Mouse (Mus musculus) right cerebral cortex, postnatal 4 days (tissue): ENCODE data around the gene Galnt17.

Experiments
- DNase-seq: peaks from one replicate; pipeline ENCODE4 v3.0.0-alpha.2; 2022

Galnt17 gene

DNA sequence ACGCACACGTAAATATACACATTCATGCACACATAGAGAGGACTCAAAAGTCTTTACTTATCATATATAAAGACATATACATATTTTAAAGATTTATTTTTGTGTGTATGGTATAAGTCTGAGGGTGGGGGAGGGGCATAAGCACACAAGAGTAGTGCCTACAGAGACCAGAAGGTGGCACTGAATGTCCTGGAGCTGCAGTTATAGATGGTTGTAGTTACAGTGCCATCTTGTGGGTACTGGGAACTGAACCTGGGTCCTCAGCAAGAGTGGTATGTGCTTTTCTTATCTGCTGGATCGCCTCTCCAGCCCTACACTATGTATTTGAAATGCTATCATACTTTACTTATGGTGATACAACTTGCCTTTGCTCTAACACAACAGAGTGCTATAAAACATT lies 68.5 kb downstream of the Galnt17 start:
- DNase-seq = no peak

DNA sequence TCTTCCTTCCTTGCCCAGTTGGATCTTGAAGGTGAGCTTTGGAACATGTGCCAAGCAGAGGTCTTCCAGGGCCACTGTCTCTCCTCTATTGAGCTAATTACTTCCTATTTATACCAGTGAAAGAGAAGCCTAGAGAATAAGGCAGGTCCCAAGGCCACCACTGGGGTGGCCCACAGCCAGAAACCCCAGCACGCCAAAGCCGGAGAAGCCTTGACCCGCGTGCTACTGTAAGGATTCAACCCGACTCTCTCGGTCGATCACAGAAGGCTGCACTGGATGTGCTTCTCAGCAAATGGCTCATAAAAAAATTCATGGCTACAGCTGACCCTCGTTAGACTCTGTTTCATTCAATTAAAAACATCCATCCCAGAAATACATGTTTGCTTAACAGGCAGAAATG lies 71.4 kb downstream of the Galnt17 start:
- no peak for DNase-seq

DNA sequence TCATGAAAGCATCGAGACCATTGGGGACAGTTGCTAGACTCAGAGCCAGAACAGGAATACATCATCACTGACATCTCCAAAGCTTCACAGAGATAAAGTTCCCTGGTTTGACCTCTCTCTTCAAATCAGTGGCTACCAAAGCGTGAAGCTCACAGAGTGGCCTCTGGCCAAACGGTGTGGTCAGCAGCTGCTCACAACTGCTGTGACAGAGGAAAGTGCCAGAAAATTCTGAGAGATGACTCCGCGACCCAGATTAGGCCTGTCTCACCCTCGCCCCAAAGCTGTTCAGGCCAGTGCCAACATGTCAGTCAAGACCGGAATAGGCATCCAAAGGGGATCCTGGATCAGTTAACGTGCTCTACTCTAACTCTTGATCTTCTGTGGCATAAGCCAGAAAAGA lies 74.5 kb downstream of the Galnt17 start:
- DNase-seq = no peak

DNA sequence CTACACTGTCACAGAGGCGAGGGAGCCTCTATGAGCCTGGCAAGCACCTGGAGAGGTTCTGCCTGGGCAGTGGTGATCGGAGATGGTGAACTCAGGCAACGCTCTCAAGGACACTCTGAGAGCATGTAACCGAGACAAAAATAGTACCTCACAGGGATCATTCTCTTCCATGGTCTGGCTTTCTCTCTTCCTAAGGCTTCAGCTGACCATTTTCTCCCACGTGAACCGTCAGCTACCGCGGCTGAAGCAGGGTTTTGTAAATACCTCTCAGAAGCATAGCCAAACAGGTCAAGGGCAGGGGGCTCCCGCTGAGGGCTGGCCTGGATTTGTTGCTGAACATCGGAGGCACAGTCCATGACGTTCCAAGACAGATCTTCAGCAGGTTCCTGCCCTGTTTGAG lies 77.2 kb downstream of the Galnt17 start:
- DNase-seq = no peak

DNA sequence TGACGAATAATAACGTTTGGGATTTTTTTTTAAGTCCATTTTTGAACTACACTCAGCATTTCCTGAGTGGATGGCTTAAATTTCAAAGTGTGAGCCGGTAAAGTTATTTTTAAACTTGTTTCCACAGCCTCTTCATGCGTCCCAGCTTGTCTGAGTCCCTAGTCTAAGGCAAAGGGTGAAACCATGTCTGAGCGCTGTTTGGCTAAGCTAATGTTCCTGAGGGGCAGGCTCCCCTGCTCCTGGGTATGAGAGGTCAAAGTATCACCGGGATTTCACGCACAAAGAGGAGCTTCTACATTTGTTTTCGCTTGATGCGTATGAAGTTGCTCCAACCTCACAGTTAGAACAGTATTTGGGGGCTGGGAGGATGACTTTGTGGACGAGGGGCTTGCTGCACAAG lies 78.6 kb downstream of the Galnt17 start:
- no peak for DNase-seq

DNA sequence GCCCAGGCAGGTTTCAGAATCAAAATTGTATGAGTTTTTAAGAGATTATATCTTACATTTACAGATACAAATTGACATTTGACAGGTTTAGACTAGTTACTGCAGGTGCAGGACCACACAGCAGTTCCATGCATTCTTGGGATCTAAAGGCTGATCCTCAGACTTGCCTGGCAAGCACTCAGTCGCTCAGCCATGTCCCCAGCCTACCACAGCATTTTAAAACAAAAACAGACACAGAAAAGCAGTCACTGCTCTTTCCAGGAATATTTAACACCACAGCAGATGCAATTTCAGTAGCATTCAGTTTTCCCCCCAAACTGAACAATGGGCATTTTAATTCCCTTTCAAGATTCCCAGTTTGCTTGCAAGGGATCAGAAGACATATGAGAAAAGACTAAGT lies 84.9 kb downstream of the Galnt17 start:
- no peak for DNase-seq

DNA sequence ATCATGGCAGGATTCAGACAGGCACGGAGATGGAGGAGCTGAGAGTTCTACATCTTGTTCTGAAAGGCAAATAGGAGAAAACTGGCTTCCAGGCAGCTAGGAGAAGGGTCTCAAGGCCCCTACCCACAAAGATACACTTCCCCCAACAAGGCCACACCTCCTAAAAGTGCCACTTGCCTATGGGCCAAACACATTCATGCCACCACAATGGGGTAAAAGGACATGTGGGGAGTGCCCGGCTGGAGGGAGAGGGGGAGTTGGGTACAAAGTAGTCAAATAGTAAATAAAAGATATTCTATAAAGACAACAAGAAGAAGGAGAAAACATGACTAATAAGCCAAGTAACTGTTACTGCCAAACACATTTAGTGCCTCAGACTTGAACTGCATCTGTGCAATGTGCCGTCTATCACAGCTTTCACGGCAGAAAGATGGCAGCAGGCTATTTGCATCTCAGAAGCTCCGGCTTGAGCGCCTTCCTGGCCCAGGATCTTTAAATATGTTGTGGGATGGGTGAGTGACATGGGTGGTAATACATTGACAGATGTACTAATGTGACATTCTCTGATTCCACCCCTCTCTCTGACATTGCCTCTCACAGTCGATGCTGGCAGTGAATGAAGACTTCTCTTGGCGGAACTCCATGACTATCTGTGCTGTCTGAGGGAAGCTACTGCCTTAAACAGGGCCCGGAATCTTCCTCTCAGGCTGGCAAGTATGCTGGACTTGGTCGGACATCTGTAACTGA lies 85.6 kb downstream of the Galnt17 start:
- no peak for DNase-seq

DNA sequence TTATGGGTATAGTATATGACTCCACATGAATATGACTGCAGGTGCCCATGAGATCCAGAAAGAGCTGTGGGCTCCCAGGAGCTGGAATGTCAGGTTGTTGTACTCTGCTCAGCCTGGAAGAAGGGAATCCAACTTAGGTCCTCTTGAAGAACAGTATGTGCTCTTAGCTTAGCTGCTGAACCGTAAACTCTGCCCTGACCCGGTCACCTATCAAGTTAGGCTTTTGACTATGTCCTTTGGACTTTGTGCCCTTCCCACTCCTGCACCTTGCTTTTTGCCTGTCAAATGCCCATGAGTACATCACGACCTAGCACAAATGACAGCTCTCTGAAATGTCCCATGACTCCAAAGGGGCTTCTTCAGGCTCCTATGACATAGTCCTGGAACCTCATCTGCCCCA lies 90.1 kb downstream of the Galnt17 start:
- no peak for DNase-seq

DNA sequence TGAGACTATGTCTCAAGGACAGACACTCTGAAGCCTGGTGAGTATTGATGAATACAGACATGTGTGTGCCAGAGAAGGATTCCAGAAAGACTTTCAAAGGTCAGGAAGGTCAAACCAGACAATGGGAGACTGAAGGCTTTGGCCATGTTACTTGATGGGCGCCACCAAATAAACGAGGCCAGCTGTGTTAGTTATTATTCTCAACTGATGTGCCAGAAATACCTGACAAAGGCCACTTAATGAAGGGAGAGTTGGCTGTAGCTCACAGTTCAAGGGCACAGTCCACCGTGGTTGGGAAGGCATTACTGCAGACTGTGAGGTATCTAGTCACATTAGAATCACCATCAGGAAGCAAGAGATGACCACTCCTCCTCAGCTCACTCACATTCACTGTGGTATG lies 96.7 kb downstream of the Galnt17 start:
- DNase-seq = no peak

DNA sequence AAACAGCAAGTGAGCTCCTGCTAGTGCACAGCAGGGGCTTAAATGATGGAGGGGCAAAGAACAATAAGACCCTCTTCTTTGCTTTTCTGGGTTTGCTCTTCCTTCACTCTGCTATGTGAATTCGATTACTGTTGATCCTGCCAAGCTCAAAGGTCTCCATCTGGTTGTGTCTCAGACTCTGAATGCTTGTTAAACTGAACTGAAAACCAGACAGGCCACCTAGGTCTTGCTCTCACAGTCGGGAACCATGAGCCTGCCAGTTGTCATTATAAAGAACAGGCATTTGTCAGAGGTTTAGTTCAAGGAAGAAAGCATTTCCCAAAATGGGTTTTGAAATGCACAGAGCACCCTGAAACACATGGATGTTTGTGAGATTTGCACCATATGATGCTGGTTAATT lies 107.2 kb downstream of the Galnt17 start:
- no peak for DNase-seq

DNA sequence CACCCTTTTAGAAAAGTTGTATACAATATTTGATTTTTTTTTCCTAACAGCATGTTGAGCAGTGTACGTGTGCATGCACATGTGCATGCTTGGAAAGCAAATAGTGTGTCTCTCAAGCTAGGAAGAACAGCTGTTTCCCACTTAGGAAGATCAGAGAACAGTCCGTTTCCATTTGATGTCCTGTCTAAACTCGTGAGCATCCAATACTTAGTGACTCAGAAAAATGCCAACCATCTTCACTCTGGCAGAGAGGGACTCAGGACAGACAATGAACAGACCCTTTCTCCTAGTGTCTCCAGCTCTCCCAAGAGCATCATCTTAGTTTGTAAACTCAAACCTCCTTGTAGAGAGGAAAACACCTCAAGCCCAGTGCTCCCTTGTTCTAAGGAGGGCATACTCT lies 116.0 kb downstream of the Galnt17 start:
- DNase-seq = no peak

DNA sequence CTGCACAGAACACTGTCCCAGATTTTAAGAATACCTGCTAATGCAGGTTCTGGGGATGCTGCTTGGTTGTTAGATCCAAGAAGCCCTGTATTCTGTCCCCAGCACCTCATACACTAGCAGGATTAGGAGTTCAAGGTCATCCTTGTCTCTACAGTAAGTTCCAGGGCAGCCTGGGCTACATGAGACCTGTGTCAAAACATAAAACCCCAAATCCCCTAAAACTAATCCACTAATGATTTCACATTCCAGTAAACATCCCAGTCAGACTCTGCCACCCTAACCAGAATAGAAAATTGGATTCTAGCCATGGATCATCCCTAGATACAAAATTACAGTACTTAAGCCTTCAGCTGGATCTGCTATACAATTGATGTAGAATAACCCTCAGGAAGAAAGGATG lies 123.7 kb downstream of the Galnt17 start:
- DNase-seq = no peak

DNA sequence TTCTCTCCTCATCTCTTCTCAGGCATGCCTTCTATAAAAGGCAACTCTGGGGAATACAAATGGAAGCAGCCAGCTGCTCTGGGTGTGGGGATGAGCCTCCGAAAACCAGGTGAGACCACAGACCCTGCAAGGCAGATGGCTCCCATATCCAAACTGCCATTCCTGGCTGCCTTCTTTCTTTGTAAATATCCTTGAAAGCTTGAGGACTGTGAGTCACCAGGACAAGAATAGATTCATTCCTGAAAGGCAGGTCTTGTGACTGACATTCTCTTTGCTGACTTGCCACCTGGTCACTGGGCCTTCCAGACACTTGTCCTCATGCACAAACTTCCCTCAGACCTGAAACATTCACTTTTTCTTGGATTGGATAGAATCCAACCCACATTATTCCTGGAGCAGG lies 127.1 kb downstream of the Galnt17 start:
- DNase-seq = no peak

DNA sequence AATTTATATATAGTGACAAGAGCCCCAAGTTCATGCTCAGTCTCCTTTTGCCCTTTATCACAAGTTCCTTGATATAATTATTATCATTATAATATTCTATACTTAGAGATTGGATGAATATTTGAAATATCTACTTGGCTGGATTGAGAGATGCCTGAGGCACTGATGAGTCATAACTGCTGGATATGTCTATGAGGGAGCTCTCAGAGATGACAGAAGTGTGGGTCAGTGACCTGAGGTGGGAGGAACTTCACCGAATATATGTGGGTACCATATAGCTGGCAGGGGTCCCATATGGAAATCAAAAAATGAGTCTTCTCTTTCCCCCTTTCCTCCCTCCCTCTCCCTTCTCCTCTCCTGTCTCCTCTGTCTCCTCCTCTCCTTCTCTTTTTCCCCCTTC lies 127.5 kb downstream of the Galnt17 start:
- no peak for DNase-seq

DNA sequence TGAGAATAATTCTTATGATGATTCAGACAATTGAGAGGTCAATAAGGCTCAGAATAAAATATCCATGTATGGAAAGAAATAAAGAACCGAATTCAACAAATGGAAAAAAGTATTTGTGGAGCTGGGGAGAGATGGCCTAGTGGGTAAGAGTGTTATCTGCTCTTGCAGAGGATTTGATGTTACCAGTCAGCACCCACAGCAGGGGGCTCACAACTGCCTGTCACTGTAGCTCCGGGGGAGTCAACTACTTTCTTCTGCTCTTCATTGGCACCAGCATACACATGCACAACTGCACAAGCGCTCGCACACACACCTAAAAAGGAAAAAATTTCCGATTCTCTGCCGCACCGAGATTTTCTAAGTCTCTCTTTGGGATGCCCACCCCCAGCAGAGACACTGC lies 130.4 kb downstream of the Galnt17 start:
- no peak for DNase-seq

DNA sequence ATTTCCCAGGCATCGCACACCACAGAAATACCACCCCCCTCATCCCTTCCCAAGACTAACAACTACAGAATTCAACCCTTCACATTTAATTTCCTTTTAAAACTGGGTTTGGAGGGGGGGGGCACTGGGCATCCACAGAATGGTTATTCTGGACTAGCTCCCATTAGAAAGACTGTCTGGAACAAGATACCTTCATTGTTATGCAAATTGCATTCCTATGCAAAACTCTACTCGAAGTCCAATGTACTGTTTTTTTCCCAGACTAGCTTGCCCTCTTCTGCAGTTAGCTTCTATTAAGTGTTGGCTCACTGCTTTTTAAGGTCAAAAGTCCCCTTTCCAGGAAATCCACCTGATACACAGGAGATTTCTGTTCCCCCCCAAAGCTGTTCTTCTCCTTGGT lies 131.1 kb downstream of the Galnt17 start:
- no peak for DNase-seq

DNA sequence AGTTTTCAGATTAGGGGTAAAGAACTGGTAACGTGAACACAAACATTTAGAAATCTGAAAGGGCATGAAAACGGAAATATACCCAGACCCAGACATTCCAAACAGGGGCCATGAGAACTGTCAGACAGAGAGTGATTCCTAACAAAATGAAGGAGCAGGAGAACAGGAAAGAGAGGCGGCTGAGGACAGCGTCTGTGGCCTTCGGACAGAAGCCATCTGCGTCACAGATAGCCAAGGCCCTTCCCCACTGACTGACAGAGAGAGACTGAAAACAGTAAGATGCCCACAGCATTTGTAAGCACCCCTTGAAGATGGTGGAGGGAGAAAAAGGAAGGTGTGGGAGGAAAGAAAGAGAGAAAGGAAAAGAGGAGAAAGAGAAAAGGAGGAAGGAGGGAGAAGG lies 139.1 kb downstream of the Galnt17 start:
- no peak for DNase-seq

DNA sequence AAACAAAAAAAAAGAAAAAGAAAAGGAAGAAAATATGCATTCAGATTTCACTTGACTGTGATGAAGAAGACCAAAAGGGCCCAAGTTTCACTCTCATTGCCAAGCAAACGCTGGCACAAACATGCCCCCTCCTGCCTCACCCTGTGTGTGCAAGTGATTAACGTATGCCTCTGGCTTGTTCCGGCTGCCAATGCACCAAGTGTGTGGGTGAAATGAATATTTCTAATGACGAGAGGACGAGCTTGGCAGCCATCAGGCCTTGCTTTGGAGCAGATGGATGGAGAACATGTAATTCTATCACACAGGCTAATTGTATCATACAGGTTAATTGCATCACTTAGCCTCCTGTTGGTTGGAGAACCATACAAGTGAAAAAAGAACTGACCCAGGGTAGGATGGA lies 140.9 kb downstream of the Galnt17 start:
- DNase-seq = no peak

DNA sequence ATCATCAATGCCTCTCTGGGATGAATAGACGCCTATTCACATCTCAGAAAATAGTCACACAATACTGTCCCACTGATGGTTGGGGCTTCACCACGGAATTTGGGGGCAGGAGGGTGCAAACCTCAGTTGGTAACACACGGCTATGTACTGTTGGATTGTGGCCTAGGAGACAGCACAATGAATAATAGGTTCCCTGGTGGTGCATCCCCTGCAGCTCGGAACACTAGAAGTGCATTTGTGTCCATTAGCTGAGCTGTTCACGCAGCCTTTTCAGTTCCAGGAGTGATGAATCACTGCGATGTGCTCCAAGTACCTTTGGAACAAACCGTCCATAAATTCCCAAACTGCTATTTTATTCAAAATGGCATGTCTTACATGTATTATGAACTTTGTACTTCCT lies 142.6 kb downstream of the Galnt17 start:
- DNase-seq = no peak

DNA sequence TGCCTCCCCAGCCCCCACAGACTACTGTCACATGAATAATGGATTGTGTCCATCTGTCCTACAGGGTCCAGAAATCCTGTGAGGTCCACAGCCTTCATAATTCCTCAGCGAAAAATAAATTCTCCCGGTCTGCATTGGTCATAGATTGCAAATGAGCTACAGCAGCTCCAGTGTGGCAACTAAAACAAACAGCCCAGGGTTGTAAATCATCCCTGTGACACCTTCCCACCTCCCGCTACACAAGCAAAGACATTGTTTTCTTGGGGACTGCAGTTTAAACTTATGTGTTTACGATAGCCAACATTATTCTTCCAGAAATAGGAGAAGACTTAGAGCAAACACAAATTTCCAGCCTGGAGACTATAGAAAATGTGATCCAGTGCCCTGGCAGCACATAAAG lies 150.4 kb downstream of the Galnt17 start:
- no peak for DNase-seq

DNA sequence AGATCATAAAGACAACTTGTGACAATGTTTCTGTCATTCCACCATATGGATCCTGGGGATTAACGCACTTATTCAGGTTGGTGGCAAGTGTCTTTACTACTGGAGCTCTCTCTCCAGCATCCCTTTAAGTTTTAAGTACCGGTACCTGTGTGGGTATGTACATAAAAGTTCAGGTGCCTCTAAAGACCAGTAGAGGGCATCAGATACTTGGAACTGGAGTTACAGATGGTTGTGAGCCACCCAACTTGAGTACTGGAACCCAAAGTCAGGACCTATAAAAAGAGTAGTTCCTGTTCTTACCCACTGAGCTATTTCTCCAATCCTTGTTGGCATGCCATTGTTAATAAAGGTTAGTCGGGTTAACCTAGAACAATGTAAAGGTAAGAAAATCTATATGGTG lies 152.0 kb downstream of the Galnt17 start:
- DNase-seq = no peak

DNA sequence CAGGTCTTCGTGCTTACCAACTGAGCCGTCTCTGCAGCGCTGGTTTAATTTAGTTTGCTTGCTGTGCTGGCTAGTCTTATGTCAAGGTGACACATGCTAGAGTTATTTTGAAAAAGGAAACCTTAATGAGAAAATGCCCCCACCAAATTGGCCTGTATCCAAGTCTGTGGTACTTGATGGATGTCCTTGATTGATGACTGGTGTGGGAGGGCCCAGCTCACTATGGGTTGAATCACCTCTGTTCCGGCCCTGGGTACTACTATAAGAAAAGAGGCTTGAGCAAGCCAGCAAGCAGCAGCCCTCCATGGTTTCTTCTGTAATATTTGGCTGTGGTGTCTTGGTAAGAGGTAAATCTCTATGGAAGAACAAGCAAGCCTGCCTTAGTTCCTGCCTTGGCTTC lies 165.7 kb downstream of the Galnt17 start:
- no peak for DNase-seq

DNA sequence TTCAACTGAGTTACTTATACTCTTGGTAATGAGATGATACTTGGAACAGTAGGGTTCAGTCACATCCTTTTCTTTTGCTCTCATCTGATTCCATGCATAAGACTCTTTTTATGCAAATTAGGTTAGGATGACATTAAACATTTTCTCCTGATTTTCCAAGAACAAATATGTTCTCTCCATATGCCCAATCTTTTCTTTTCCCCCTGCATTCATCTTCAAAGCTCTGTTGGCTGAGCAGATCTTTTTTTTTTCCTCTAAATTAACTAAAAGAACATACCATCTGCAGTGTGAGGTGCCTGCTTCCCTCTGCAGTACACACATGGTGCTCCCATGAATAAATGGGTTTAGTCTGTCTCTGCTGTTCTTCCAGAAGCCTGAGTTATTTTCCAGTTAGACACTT lies 173.5 kb downstream of the Galnt17 start:
- no peak for DNase-seq

DNA sequence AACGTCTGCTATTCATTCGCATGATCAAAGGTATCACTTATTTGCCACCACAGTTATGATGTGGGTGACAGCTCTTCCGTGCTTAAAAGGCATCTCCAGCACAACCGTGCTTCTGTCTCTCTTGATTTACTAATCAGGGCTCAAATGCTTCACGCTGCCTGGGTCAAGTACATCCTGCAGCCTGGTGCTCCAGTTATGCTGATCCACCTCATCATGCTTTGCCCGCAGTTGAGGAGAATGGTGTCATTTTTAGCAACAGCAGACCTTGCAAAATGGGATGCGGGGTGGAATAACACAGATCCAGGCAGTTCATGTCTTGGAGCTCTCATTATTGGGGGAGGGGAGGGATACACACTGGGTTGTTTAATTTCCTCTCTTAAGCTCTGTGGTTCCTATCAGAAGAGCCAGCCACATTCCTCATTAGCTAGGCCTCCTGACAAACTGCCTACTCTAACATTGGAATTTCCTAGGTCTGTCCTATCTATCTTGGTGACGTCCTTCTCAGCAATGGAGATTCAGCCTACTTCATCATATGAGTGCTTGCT lies 187.9 kb downstream of the Galnt17 start:
- no peak for DNase-seq

DNA sequence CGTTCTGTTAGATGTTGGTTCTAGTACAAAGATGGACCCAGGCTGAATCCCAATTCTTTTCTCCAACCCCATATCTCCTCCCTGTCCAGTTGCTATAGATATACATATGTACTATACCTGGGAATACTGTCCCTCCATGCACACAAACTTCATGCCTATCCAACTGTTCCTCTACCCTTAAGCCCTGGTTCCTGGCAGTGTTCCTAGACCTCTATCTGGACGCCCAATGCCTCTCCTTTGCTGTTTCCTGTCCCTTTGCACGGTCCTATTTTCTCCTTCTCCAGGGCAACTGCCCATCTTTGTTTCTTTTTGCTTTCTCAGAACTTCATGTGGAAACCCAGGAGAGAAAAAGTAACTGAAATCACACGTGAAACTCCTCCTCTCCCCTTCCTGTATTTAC lies 188.4 kb downstream of the Galnt17 start:
- no peak for DNase-seq
